Mouse (Mus musculus): Measurements from ENCODE around the gene Il1rap. TPM values are rescaled to one million over a fixed set of nuclear protein-coding genes. Genes with fewer than 3 reads are reported as not detected.

The Il1rap gene
- polyA plus RNA-seq, 1 experiment, result 0.56 TPM

- no peak for TF ChIP-seq POLR2A (IDR thresholded peaks at IDR 0.05; ENCODE audit: low read depth, low read length)
- Histone ChIP-seq H3K27ac (ENCODE audit: insufficient read depth, low read depth, low read length) (no peak overlapping the region), H3K27me3 (ENCODE audit: control insufficient read depth, insufficient read depth, low read length) (no peaks in the 10 kb centered on the region), H3K4me1 (ENCODE audit: control insufficient read depth, insufficient read depth, insufficient read length, low read length) (no peaks in the 10 kb centered on the region), H3K36me3 (ENCODE audit: control insufficient read depth, insufficient read depth, low read length) (no peaks in the 10 kb centered on the region), H3K4me3 (ENCODE audit: low read depth, low read length) (no peak overlapping the region)
- WGBS, result 82% methylated on average over 1 of the region's 1 CpGs
These were observed 29.0 kb downstream of the Il1rap start for GRCm38 (mm10) chr16:26610508-26610907.

- H3K27me3 ChIP-seq (ENCODE audit: control insufficient read depth, insufficient read depth, low read length), result no peaks in the 10 kb centered on the region
- no peak for TF ChIP-seq POLR2A (IDR thresholded peaks at IDR 0.05; ENCODE audit: low read depth, low read length)
- TF ChIP-seq CTCF (IDR thresholded peaks at IDR 0.05; ENCODE audit: extremely low read depth, insufficient read length, insufficient replicate concordance, low read depth, low read length), result no peak
- no peak overlapping the region for H3K27ac ChIP-seq (ENCODE audit: insufficient read depth, low read depth, low read length)
- no peak overlapping the region for H3K4me3 ChIP-seq (ENCODE audit: low read depth, low read length)
- H3K36me3 ChIP-seq (ENCODE audit: control insufficient read depth, insufficient read depth, low read length), result no peaks in the 10 kb centered on the region
- WGBS, result 88% methylated on average over 10 of the region's 10 CpGs
- no peaks in the 10 kb centered on the region for H3K4me1 ChIP-seq (ENCODE audit: control insufficient read depth, insufficient read depth, insufficient read length, low read length)
These were observed 31.2 kb downstream of the Il1rap start for GRCm38 (mm10) chr16:26612499-26613220.

GRCm38 (mm10) chr16:26623141-26623540 is 41.6 kb downstream of the Il1rap start:
- 77% methylated on average over 1 of the region's 1 CpGs for WGBS
- TF ChIP-seq POLR2A (IDR thresholded peaks at IDR 0.05; ENCODE audit: low read depth, low read length) (no peak), CTCF (IDR thresholded peaks at IDR 0.05; ENCODE audit: extremely low read depth, insufficient read length, insufficient replicate concordance, low read depth, low read length) (no peak)
- Histone ChIP-seq H3K27ac (ENCODE audit: insufficient read depth, low read depth, low read length) (no peak overlapping the region), H3K4me3 (ENCODE audit: low read depth, low read length) (no peak overlapping the region), H3K36me3 (ENCODE audit: control insufficient read depth, insufficient read depth, low read length) (0 out of 2 replicates have a peak, but pooled peaks cover 2% of the 10 kb centered on the region), H3K4me1 (ENCODE audit: control insufficient read depth, insufficient read depth, insufficient read length, low read length) (no peaks in the 10 kb centered on the region), H3K27me3 (ENCODE audit: control insufficient read depth, insufficient read depth, low read length) (no peaks in the 10 kb centered on the region)

- Histone ChIP-seq H3K36me3 (ENCODE audit: control insufficient read depth, insufficient read depth, low read length) (0 out of 2 replicates have a peak, but pooled peaks cover 2% of the 10 kb centered on the region), H3K4me3 (ENCODE audit: low read depth, low read length) (no peak overlapping the region), H3K4me1 (ENCODE audit: control insufficient read depth, insufficient read depth, insufficient read length, low read length) (no peaks in the 10 kb centered on the region), H3K27ac (ENCODE audit: insufficient read depth, low read depth, low read length) (no peak overlapping the region), H3K27me3 (ENCODE audit: control insufficient read depth, insufficient read depth, low read length) (no peaks in the 10 kb centered on the region)
- TF ChIP-seq CTCF (IDR thresholded peaks at IDR 0.05; ENCODE audit: extremely low read depth, insufficient read length, insufficient replicate concordance, low read depth, low read length) (no peak), POLR2A (IDR thresholded peaks at IDR 0.05; ENCODE audit: low read depth, low read length) (no peak)
- WGBS, result 75% methylated on average over 3 of the region's 3 CpGs
These were observed 44.6 kb downstream of the Il1rap start for GRCm38 (mm10) chr16:26626065-26626464.

GRCm38 (mm10) chr16:26634800-26635199 is 53.3 kb downstream of the Il1rap start:
- no peaks in the 10 kb centered on the region for H3K27me3 ChIP-seq (ENCODE audit: control insufficient read depth, insufficient read depth, low read length)
- no peaks in the 10 kb centered on the region for H3K36me3 ChIP-seq (ENCODE audit: control insufficient read depth, insufficient read depth, low read length)
- TF ChIP-seq POLR2A (IDR thresholded peaks at IDR 0.05; ENCODE audit: low read depth, low read length), result no peak
- TF ChIP-seq CTCF (IDR thresholded peaks at IDR 0.05; ENCODE audit: extremely low read depth, insufficient read length, insufficient replicate concordance, low read depth, low read length), result no peak
- WGBS, result 65% methylated on average over 2 of the region's 2 CpGs
- H3K4me3 ChIP-seq (ENCODE audit: low read depth, low read length), result no peak overlapping the region
- H3K4me1 ChIP-seq (ENCODE audit: control insufficient read depth, insufficient read depth, insufficient read length, low read length), result no peaks in the 10 kb centered on the region
- H3K27ac ChIP-seq (ENCODE audit: insufficient read depth, low read depth, low read length), result no peak overlapping the region

GRCm38 (mm10) chr16:26643077-26643476 is 61.6 kb downstream of the Il1rap start:
- H3K27ac ChIP-seq (ENCODE audit: insufficient read depth, low read depth, low read length), result no peak overlapping the region
- H3K36me3 ChIP-seq (ENCODE audit: control insufficient read depth, insufficient read depth, low read length), result no peaks in the 10 kb centered on the region
- peaks cover 3% of the 10 kb centered on the region; the same call in 1 of the 2 replicates for H3K4me1 ChIP-seq (ENCODE audit: control insufficient read depth, insufficient read depth, insufficient read length, low read length)
- no peaks in the 10 kb centered on the region for H3K27me3 ChIP-seq (ENCODE audit: control insufficient read depth, insufficient read depth, low read length)
- TF ChIP-seq CTCF (IDR thresholded peaks at IDR 0.05; ENCODE audit: extremely low read depth, insufficient read length, insufficient replicate concordance, low read depth, low read length) (no peak), POLR2A (IDR thresholded peaks at IDR 0.05; ENCODE audit: low read depth, low read length) (no peak)
- WGBS, result 22% methylated on average over 6 of the region's 6 CpGs
- no peak overlapping the region for H3K4me3 ChIP-seq (ENCODE audit: low read depth, low read length)

- TF ChIP-seq CTCF (IDR thresholded peaks at IDR 0.05; ENCODE audit: extremely low read depth, insufficient read length, insufficient replicate concordance, low read depth, low read length) (no peak), POLR2A (IDR thresholded peaks at IDR 0.05; ENCODE audit: low read depth, low read length) (no peak)
- no peaks in the 10 kb centered on the region for H3K36me3 ChIP-seq (ENCODE audit: control insufficient read depth, insufficient read depth, low read length)
These were observed 64.6 kb downstream of the Il1rap start for GRCm38 (mm10) chr16:26646066-26646465.

More at GRCm38 (mm10) chr16:26646066-26646465, 64.6 kb downstream of the Il1rap start:
- H3K4me1 ChIP-seq (ENCODE audit: control insufficient read depth, insufficient read depth, insufficient read length, low read length), result peaks cover 3% of the 10 kb centered on the region; the same call in 1 of the 2 replicates
- H3K27me3 ChIP-seq (ENCODE audit: control insufficient read depth, insufficient read depth, low read length), result no peaks in the 10 kb centered on the region
- no peak overlapping the region for H3K27ac ChIP-seq (ENCODE audit: insufficient read depth, low read depth, low read length)
- 63% methylated on average over 2 of the region's 2 CpGs for WGBS
- no peak overlapping the region for H3K4me3 ChIP-seq (ENCODE audit: low read depth, low read length)

All from small intestine, adult 2 months (tissue).